Mouse (Mus musculus) liver, embryonic 12.5 days (tissue): Measurements from ENCODE around the gene Tmem270. TPM values are rescaled to one million over a fixed set of nuclear protein-coding genes. Genes with fewer than 3 reads are reported as not detected.

Experiments
- ATAC-seq: fragments of 200-750 bp; cut with Nextera tagmentation; 2 replicates; pipeline ENCODE4 v1.8.0; 2017; ENCODE audit warnings: moderate number of reproducible peaks, mild to moderate bottlenecking, moderate library complexity
- H3K27ac ChIP-seq: fragments of 300-500 bp; sonication (generic); 2 replicates; pipeline ENCODE4 v1.5.1; 2016; ENCODE audit warnings: mild to moderate bottlenecking
- H3K27me3 ChIP-seq: fragments of 300-500 bp; sonication (generic); replicated peaks from 2 replicates; pipeline ENCODE4 v1.6.1; 2016; ENCODE audit warnings: mild to moderate bottlenecking, moderate library complexity
- H3K36me3 ChIP-seq: fragments of 300-500 bp; sonication (generic); 2 replicates; pipeline ENCODE4 v1.6.1; 2016; ENCODE audit warnings: mild to moderate bottlenecking, moderate library complexity
- H3K4me1 ChIP-seq: fragments of 300-500 bp; sonication (generic); 2 replicates; pipeline ENCODE4 v1.6.1; 2016
- H3K4me2 ChIP-seq: fragments of 300-500 bp; sonication (generic); 2 replicates; pipeline ENCODE4 v1.6.1; 2016; ENCODE audit warnings: mild to moderate bottlenecking, moderate library complexity
- H3K4me3 ChIP-seq: fragments of 300-500 bp; sonication (generic); 2 replicates; pipeline ENCODE4 v1.5.1; 2016; ENCODE audit warnings: mild to moderate bottlenecking, moderate library complexity
- H3K9ac ChIP-seq: fragments of 300-500 bp; sonication (generic); 2 replicates; pipeline ENCODE4 v1.6.1; 2016; ENCODE audit warnings: mild to moderate bottlenecking, moderate library complexity
- H3K9me3 ChIP-seq: fragments of 300-500 bp; sonication (generic); replicated peaks from 2 replicates; pipeline ENCODE4 v1.6.1; 2016; ENCODE audit warnings: mild to moderate bottlenecking, moderate library complexity
- WGBS: fragments of 180-500 bp; shearing (Covaris S2); methylation state at CpG from one replicate; pipeline ENCODE4 v1.1.7; 2016; ENCODE audit not compliant: insufficient replicate concordance; 5-methylcytosine and 5-hydroxymethylcytosine counted together
- polyA plus RNA-seq: library from polyadenylated mRNA; unstranded; fragments of >200 nt; fragmentation: Nextera tagmentation; extraction: Ambion mirVana; gene quantifications from 2 replicates; pipeline ENCODE4 v1.2.1, GENCODE M21; 2016

The Tmem270 gene
- polyA plus RNA-seq, 1 experiment from 2014 or later, result not detected

- Histone ChIP-seq H3K27me3 (peaks cover 29% of the 10 kb centered on the region), H3K9ac (no peak overlapping the region), H3K4me3 (no peak overlapping the region), H3K27ac (no peak overlapping the region), H3K4me1 (peaks cover 9% of the 10 kb centered on the region), H3K4me2 (no peak overlapping the region), H3K36me3 (no peaks in the 10 kb centered on the region), H3K9me3 (no peaks in the 10 kb centered on the region)
- WGBS, result 69% methylated on average over 4 of the region's 4 CpGs
- ATAC-seq, result no peak
These were observed 20.2 kb upstream of the Tmem270 start for GRCm38 (mm10) chr5:134926726-134927125.

- H3K4me2 ChIP-seq, result no peak overlapping the region
- H3K27ac ChIP-seq, result no peak overlapping the region
- no peaks in the 10 kb centered on the region for H3K36me3 ChIP-seq
- no peak overlapping the region for H3K4me3 ChIP-seq
- no peak overlapping the region for H3K9ac ChIP-seq
- ATAC-seq, result no peak
- peaks cover 15% of the 10 kb centered on the region; the same call in 1 of the 2 replicates for H3K27me3 ChIP-seq
- WGBS, result 75% methylated on average over 6 of the region's 6 CpGs
- peaks cover 38% of the 10 kb centered on the region for H3K4me1 ChIP-seq
- no peaks in the 10 kb centered on the region for H3K9me3 ChIP-seq
These were observed 16.6 kb upstream of the Tmem270 start for GRCm38 (mm10) chr5:134923141-134923540.

GRCm38 (mm10) chr5:134921106-134921505 is 14.6 kb upstream of the Tmem270 start:
- H3K4me2 ChIP-seq, result peak overlapping the region; percentile 50
- H3K9me3 ChIP-seq, result peaks cover 4% of the 10 kb centered on the region
- no peak overlapping the region for H3K4me3 ChIP-seq
- peak overlapping the region; percentile 94 for H3K27ac ChIP-seq
- 52% methylated on average over 8 of the region's 8 CpGs for WGBS
- peaks cover 57% of the 10 kb centered on the region for H3K4me1 ChIP-seq
- peaks cover 9% of the 10 kb centered on the region; the same call in 1 of the 2 replicates for H3K27me3 ChIP-seq
- H3K9ac ChIP-seq, result peak overlapping the region; percentile 58
- H3K36me3 ChIP-seq, result no peaks in the 10 kb centered on the region
- ATAC-seq, result peak; percentile 27; the same call in 1 of the 2 replicates

- WGBS, result 60% methylated on average over 6 of the region's 6 CpGs
- H3K27me3 ChIP-seq, result peaks cover 7% of the 10 kb centered on the region; the same call in 1 of the 2 replicates
- H3K36me3 ChIP-seq, result no peaks in the 10 kb centered on the region
- H3K4me2 ChIP-seq, result peak overlapping the region; percentile 50
- H3K27ac ChIP-seq, result peak overlapping the region; percentile 94
- peaks cover 4% of the 10 kb centered on the region for H3K9me3 ChIP-seq
- peak overlapping the region; percentile 58 for H3K9ac ChIP-seq
- no peak overlapping the region for H3K4me3 ChIP-seq
- H3K4me1 ChIP-seq, result peaks cover 64% of the 10 kb centered on the region
- no peak for ATAC-seq
These were observed 13.7 kb upstream of the Tmem270 start for GRCm38 (mm10) chr5:134920106-134920687.

GRCm38 (mm10) chr5:134919097-134919496 is 12.6 kb upstream of the Tmem270 start:
- peaks cover 4% of the 10 kb centered on the region for H3K9me3 ChIP-seq
- 27% methylated on average over 3 of the region's 3 CpGs for WGBS
- ATAC-seq, result peak; percentile 91
- H3K27ac ChIP-seq, result peak overlapping the region; percentile 94
- H3K4me3 ChIP-seq, result peak overlapping the region; percentile 2; the same call in 1 of the 2 replicates
- H3K4me1 ChIP-seq, result peaks cover 64% of the 10 kb centered on the region
- H3K4me2 ChIP-seq, result peak overlapping the region; percentile 50
- no peaks in the 10 kb centered on the region for H3K36me3 ChIP-seq
- H3K9ac ChIP-seq, result peak overlapping the region; percentile 58
- H3K27me3 ChIP-seq, result 0 out of 2 replicates have a peak, but pooled peaks cover 4% of the 10 kb centered on the region

GRCm38 (mm10) chr5:134918071-134918832 is 11.7 kb upstream of the Tmem270 start:
- Histone ChIP-seq H3K36me3 (no peaks in the 10 kb centered on the region), H3K9ac (peak overlapping the region; percentile 62), H3K27ac (peak overlapping the region; percentile 94), H3K27me3 (0 out of 2 replicates have a peak, but pooled peaks cover 4% of the 10 kb centered on the region), H3K4me3 (peak overlapping the region; percentile 11; the same call in 1 of the 2 replicates), H3K9me3 (peaks cover 4% of the 10 kb centered on the region), H3K4me1 (peaks cover 64% of the 10 kb centered on the region), H3K4me2 (peak overlapping the region; percentile 50)
- no peak for ATAC-seq
- 41% methylated on average over 16 of the region's 16 CpGs for WGBS

GRCm38 (mm10) chr5:134915311-134915710 is 8.8 kb upstream of the Tmem270 start, which contains the start of gene Cldn13:
TSS of gene Cldn13 (minus strand) at chr5:134915526.
- WGBS, result 21% methylated on average over 8 of the region's 8 CpGs
- Histone ChIP-seq H3K9ac (peak within 1 kb of the TSS; percentile 89), H3K27me3 (no peaks in the 10 kb centered on the region), H3K27ac (peak within 1 kb of the TSS; percentile 97), H3K4me3 (peak within 1 kb of the TSS; percentile 74), H3K36me3 (no peaks in the 10 kb centered on the region), H3K4me2 (peak within 1 kb of the TSS; percentile 66), H3K9me3 (peaks cover 4% of the 10 kb centered on the region), H3K4me1 (peaks cover 66% of the 10 kb centered on the region)
- peak; percentile 64 for ATAC-seq

GRCm38 (mm10) chr5:134914510-134914909 is 8.0 kb upstream of the Tmem270 start:
- Histone ChIP-seq H3K9ac (peak overlapping the region; percentile 89), H3K27me3 (no peaks in the 10 kb centered on the region), H3K9me3 (peaks cover 4% of the 10 kb centered on the region), H3K4me2 (peak overlapping the region; percentile 66), H3K4me1 (peaks cover 58% of the 10 kb centered on the region), H3K36me3 (no peaks in the 10 kb centered on the region), H3K4me3 (peak overlapping the region; percentile 74), H3K27ac (peak overlapping the region; percentile 97)
- no peak for ATAC-seq
- 39% methylated on average over 8 of the region's 8 CpGs for WGBS

- peak overlapping the region; percentile 89 for H3K9ac ChIP-seq
These were observed 7.2 kb upstream of the Tmem270 start for GRCm38 (mm10) chr5:134913753-134914152.

GRCm38 (mm10) chr5:134913352-134913751 is 6.8 kb upstream of the Tmem270 start:
- ATAC-seq, result peak; percentile 54
- peak overlapping the region; percentile 66 for H3K4me2 ChIP-seq
- H3K4me3 ChIP-seq, result peak overlapping the region; percentile 74
- no peaks in the 10 kb centered on the region for H3K27me3 ChIP-seq
- peaks cover 4% of the 10 kb centered on the region for H3K9me3 ChIP-seq
- 34% methylated on average over 3 of the region's 3 CpGs for WGBS
- no peaks in the 10 kb centered on the region for H3K36me3 ChIP-seq
- H3K9ac ChIP-seq, result peak overlapping the region; percentile 89
- H3K4me1 ChIP-seq, result peaks cover 58% of the 10 kb centered on the region
- peak overlapping the region; percentile 97 for H3K27ac ChIP-seq

More at GRCm38 (mm10) chr5:134913753-134914152, 7.2 kb upstream of the Tmem270 start:
- H3K4me2 ChIP-seq, result peak overlapping the region; percentile 66
- no peaks in the 10 kb centered on the region for H3K27me3 ChIP-seq
- H3K4me3 ChIP-seq, result peak overlapping the region; percentile 74
- 24% methylated on average over 4 of the region's 4 CpGs for whole genome bisulfite sequencing
- peak overlapping the region; percentile 97 for H3K27ac ChIP-seq
- ATAC-seq, result peak; percentile 89
- peaks cover 4% of the 10 kb centered on the region for H3K9me3 ChIP-seq
- H3K36me3 ChIP-seq, result no peaks in the 10 kb centered on the region
- peaks cover 59% of the 10 kb centered on the region for H3K4me1 ChIP-seq

- Histone ChIP-seq H3K27ac (peak overlapping the region; percentile 97), H3K36me3 (no peaks in the 10 kb centered on the region), H3K27me3 (no peaks in the 10 kb centered on the region), H3K4me3 (peak overlapping the region; percentile 74), H3K9me3 (no peaks in the 10 kb centered on the region), H3K9ac (peak overlapping the region; percentile 89), H3K4me1 (peaks cover 44% of the 10 kb centered on the region), H3K4me2 (peak overlapping the region; percentile 66)
- no peak for ATAC-seq
- WGBS, result 85% methylated on average over 2 of the region's 2 CpGs
These were observed 5.4 kb upstream of the Tmem270 start for GRCm38 (mm10) chr5:134911901-134912300.

GRCm38 (mm10) chr5:134907135-134907534 is 602 bp upstream of the Tmem270 start:
- Histone ChIP-seq H3K4me2 (no peak overlapping the region), H3K36me3 (no peaks in the 10 kb centered on the region), H3K4me1 (peaks cover 21% of the 10 kb centered on the region), H3K9me3 (no peaks in the 10 kb centered on the region), H3K9ac (no peak overlapping the region), H3K27ac (no peak overlapping the region), H3K27me3 (no peaks in the 10 kb centered on the region), H3K4me3 (no peak overlapping the region)
- WGBS, result under 1% methylated on average over 13 of the region's 13 CpGs
- ATAC-seq, result peak; percentile 81
